Mouse (Mus musculus): Measurements from ENCODE around the gene Wdr26.

- no peak for TF ChIP-seq CTCF (IDR thresholded peaks at IDR 0.05; ENCODE audit: control insufficient read depth, insufficient read depth, insufficient read length)
- no peak for TF ChIP-seq USF1 (IDR thresholded peaks at IDR 0.05; ENCODE audit: low read depth)
- no peak for TF ChIP-seq MYOG (IDR thresholded peaks at IDR 0.05; ENCODE audit: control insufficient read depth, extremely low read depth, insufficient read length)
- no peak for TF ChIP-seq MAX (IDR thresholded peaks at IDR 0.05)
- TF ChIP-seq MYOD1 (IDR thresholded peaks at IDR 0.05; ENCODE audit: control insufficient read depth, insufficient read length, low read depth): no peak
- TF ChIP-seq CEBPB (IDR thresholded peaks at IDR 0.05; ENCODE audit: low read depth): no peak
Observed at GRCm38 (mm10) chr1:181199446-181199845, 12.4 kb downstream of the Wdr26 start.

Data from C2C12 (cell line).